Mouse (Mus musculus): Measurements from ENCODE around the gene Plxna4.

Gene Plxna4

GRCm38 (mm10) chr6:32348126-32348525 is 239.9 kb downstream of the Plxna4 start:
- no peak for DNase-seq (ENCODE audit: low read depth, low spot score)

- DNase-seq (ENCODE audit: low read depth, low spot score), result no peak
Observed at GRCm38 (mm10) chr6:32346015-32346414, 242.0 kb downstream of the Plxna4 start.

GRCm38 (mm10) chr6:32342727-32343126 is 245.3 kb downstream of the Plxna4 start:
- DNase-seq (ENCODE audit: low read depth, low spot score), result no peak

GRCm38 (mm10) chr6:32342272-32342671 is 245.7 kb downstream of the Plxna4 start:
- no peak for DNase-seq (ENCODE audit: low read depth, low spot score)

- no peak for DNase-seq (ENCODE audit: low read depth, low spot score)
Observed at GRCm38 (mm10) chr6:32338416-32338943, 249.5 kb downstream of the Plxna4 start.

GRCm38 (mm10) chr6:32331281-32331680 is 256.7 kb downstream of the Plxna4 start:
- DNase-seq (ENCODE audit: low read depth, low spot score), result no peak

GRCm38 (mm10) chr6:32330034-32330795 is 257.8 kb downstream of the Plxna4 start:
- no peak for DNase-seq (ENCODE audit: low read depth, low spot score)

GRCm38 (mm10) chr6:32328028-32328427 is 260.0 kb downstream of the Plxna4 start:
- DNase-seq (ENCODE audit: low read depth, low spot score), result peak; percentile 51

GRCm38 (mm10) chr6:32327173-32327572 is 260.8 kb downstream of the Plxna4 start:
- DNase-seq (ENCODE audit: low read depth, low spot score), result no peak

GRCm38 (mm10) chr6:32326406-32326805 is 261.6 kb downstream of the Plxna4 start:
- DNase-seq (ENCODE audit: low read depth, low spot score), result no peak

GRCm38 (mm10) chr6:32325851-32326250 is 262.1 kb downstream of the Plxna4 start:
- no peak for DNase-seq (ENCODE audit: low read depth, low spot score)

GRCm38 (mm10) chr6:32321187-32321586 is 266.8 kb downstream of the Plxna4 start:
- DNase-seq (ENCODE audit: low read depth, low spot score), result no peak

- DNase-seq (ENCODE audit: low read depth, low spot score), result no peak
Observed at GRCm38 (mm10) chr6:32320254-32320653, 267.7 kb downstream of the Plxna4 start.

- DNase-seq (ENCODE audit: low read depth, low spot score), result no peak
Observed at GRCm38 (mm10) chr6:32317470-32317869, 270.5 kb downstream of the Plxna4 start.

GRCm38 (mm10) chr6:32315011-32315450 is 273.0 kb downstream of the Plxna4 start:
- no peak for DNase-seq (ENCODE audit: low read depth, low spot score)

- DNase-seq (ENCODE audit: low read depth, low spot score), result no peak
Observed at GRCm38 (mm10) chr6:32309147-32309546, 278.8 kb downstream of the Plxna4 start.

GRCm38 (mm10) chr6:32300611-32301010 is 287.4 kb downstream of the Plxna4 start:
- peak; percentile 3 for DNase-seq (ENCODE audit: low read depth, low spot score)

GRCm38 (mm10) chr6:32281457-32281856 is 306.5 kb downstream of the Plxna4 start:
- no peak for DNase-seq (ENCODE audit: low read depth, low spot score)

- no peak for DNase-seq (ENCODE audit: low read depth, low spot score)
Observed at GRCm38 (mm10) chr6:32280728-32281127, 307.3 kb downstream of the Plxna4 start.

GRCm38 (mm10) chr6:32271463-32271862 is 316.5 kb downstream of the Plxna4 start:
- DNase-seq (ENCODE audit: low read depth, low spot score), result no peak

- no peak for DNase-seq (ENCODE audit: low read depth, low spot score)
Observed at GRCm38 (mm10) chr6:32266085-32266484, 321.9 kb downstream of the Plxna4 start.

GRCm38 (mm10) chr6:32261339-32261738 is 326.7 kb downstream of the Plxna4 start:
- DNase-seq (ENCODE audit: low read depth, low spot score), result no peak

GRCm38 (mm10) chr6:32260341-32260740 is 327.7 kb downstream of the Plxna4 start:
- no peak for DNase-seq (ENCODE audit: low read depth, low spot score)

Measured in skeletal muscle tissue, adult 2 months (tissue).